Mouse (Mus musculus): ENCODE results near the gene Paqr6.
A peak's percentile ranks its signal among the peaks of the same experiment; 100 is the strongest.

Paqr6 gene

DNA sequence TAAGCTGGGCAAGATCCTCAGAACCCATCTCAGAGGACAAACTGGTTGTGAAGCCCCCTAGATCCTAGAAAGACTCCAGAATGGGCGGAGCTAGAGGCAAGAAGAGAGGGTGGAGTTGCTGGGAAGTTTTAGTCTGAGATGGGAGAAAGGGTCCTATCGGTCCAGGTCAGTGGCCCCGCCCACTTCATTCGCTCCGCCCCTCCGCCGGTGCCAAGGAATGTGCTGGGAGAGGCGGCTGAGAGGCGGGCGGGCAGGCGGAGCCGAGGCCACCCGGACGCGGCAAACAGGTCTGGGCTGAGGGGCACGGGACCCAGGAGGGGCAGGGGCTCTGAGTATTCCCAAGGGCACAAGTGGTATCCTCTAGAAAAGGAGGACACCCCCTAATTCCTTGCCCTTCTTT, at the start of gene Paqr6:
Gene Paqr6 (plus strand): TSS at position 248 of the 400 bp plus-strand sequence.
- DNase-seq = no peak

DNA sequence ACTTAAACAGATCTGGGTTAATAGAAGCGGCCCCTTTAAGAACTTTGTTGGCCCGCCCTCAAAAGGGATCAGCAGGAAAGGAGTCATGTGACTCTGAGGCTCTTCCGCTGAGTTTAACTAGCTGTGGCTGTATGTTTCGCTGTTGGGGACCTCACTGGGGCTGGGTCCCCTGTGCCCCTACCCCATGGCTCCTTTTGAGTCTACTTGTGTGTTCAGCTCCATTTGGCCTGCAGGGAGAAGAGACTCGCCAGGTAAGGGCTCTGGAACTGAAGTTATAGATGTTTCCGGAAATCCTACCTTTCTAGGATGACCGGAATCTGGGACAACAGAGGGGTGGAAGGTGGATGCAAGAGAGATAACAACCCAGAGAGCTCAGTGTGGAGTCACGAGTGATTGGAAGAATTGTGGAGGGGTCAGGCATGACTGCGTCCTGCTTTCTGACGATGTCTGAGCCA, 39.4 kb upstream of the Paqr6 start, which contains the start of gene Glmp:
Gene Glmp (plus strand): TSS at position 73 of the 455 bp plus-strand sequence.
- peak; percentile 56 to 59 for DNase-seq

DNA sequence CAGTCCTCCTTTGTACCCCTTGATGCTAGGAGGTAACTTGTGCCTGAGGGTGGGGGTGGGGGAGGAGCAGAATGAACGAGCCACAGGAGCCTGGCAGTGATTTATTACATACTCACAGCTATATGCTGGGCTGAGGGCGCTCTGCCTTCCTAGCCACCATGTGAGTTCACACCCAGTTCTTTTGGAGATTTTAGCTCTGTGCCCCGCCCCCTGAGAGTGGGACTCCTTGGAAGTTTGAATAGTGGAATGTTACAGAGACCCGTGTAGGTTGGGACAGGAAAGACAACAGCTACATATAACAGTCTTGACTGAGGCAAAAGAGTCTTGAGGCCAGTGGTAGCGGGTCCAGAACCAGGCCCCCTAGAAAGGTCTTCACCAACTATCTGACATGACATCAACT, 35.4 kb upstream of the Paqr6 start:
- DNase-seq = no peak

DNA sequence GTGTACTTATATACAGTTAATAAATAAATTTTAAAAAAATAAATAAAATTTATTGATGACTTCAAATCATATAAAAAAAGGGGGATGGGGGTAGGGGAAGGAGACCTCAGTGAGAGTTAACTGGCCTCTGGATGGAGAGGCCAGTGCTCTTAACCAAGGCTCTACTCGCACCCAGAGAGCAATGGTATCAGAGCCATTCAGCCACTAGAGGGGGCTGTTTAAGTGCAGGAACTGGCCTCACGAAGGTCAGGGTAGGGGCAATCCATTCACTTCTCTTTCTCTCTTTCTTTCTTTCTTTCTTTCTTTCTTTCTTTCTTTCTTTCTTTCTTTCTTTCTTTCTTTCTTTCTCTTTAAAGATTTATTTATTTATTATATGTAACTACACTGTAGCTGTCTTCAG, 33.1 kb upstream of the Paqr6 start:
- DNase-seq = peak; percentile 78

DNA sequence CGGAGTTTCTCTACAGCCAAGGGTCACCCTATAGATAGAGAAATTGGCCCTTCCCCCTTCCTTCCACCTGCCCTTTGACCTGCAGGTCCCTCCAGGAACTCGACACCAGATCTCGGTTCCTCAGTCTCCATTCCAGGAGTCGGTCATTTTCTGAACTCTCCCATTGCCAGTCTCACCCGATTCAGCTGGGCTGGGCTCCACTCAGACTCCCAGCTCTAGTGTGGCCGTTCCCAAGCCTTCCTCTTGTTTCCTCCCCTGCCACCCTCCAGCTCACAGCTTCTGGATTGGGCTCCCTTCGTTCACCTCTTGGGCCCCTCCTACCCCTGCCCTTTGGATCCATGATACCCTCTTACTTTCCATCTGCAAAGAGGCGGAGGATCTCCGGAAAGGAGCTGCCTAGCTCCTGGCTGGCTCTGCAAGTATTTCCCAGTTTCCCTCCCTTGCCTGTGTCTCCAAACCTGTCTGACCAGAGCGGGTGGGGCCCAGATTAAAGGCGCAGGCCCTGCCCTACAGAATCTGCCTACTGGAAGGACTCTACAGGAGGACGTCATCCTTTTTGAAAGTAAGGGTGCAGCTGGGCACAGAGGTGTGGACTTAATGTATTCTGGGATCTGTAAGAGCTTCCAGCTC, 30.2 kb upstream of the Paqr6 start:
- no peak for DNase-seq

DNA sequence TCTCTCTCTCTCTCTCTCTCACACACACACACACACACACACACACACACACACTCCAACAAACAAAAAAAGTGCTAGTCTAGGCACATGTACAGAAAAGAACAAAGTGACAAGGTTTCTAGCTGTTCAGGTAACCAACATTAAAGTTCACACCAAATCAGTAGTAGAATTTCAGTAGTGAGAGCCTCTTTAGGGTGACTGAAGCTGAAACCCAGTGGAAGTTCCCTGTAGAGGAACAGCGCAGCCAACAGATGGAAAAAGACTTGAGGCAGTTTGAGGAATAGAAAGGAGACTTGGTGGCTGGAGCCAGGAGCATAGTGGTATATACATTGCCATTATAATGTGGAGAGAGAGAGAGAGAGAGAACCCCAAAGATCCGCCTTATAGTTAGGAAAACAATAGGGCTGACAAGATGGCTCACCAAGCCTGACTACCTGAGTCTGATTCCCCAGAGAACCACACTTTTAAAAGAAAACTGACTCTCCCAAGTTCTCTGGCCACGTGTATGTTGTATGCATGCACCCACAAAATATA, 29.4 kb upstream of the Paqr6 start:
- no peak for DNase-seq

DNA sequence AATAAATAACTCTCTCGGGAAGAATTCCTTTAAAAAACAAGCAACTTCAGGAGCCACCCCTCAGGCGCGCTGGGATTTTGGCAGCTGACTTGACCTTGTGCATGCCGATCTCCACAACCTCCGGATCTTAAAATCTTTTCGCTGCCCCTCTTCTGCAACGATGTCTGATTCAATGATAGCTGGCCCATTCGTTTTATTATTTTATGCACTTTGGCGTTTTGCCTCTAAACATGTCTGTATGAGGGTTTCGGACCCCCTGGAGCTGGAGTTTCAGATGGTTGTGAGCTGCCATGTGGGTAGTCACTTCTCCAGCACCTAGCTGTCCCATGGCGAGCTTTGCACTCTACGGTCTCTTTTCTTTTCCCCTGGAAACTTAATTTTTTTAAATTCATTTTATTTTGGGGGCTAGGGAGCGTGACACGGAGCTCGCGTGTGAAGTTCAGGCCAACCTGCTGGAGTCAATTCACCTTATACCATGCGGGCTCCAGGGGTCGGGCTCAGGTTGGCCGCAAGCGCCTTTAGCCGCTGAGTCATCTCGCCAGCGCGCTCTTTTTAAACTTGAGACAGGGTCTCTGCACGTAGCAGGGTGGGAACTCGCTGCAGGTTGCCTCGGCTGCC, 28.8 kb upstream of the Paqr6 start:
- DNase-seq = no peak

DNA sequence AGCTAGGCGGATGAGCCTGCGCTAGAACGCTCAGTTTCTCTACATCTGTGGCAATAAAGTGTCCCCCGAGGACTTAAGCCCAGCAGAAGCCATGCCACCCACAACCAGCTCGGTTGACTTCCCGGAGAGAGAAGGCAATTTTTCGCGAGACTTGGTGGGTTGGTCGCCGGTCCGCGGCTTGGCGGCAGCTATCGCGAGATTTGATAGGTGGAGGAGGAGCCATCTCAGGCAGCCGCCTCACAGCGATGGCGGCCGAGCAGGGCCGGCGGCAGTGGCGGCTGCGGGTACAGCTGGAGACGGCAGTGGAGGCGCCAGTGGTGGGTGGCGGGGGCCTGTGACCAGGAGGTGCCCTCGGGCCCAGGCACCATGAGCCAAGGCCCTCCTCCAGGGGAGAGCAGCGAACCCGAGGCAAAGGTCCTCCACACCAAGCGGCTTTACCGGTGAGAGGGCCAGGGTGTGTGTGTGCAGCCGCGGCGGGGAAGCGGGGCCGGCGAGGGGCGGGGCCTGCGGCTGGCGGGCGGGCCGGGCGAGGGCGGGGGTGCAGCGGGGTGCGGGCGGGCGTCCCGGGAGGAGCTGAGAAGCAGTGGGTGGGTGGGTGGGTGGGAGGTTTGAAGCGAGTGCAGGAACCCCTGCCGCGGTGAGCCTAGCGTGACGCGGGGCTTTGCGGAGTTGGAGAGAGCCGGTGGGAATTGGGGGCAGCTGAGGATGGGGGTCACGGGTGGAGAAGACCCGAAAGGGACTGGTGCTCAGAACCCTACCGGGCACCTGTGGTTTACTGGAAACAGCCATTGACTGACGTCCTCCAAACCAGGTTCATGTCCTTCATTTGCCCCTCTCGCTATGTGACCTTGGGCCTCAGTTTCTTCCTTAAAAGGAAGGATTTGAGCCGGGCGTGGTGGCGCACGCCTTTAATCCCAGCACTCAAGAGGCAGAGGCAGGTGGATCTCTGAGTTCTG, 28.0 kb upstream of the Paqr6 start, which contains the start of the genes Tmem79 and Smg5:
Gene Tmem79 (minus strand): TSS at position 91 of the 956 bp plus-strand sequence.
Gene Smg5 (plus strand): TSS at position 203 of the 956 bp plus-strand sequence.
- peak; percentile 96 for DNase-seq

DNA sequence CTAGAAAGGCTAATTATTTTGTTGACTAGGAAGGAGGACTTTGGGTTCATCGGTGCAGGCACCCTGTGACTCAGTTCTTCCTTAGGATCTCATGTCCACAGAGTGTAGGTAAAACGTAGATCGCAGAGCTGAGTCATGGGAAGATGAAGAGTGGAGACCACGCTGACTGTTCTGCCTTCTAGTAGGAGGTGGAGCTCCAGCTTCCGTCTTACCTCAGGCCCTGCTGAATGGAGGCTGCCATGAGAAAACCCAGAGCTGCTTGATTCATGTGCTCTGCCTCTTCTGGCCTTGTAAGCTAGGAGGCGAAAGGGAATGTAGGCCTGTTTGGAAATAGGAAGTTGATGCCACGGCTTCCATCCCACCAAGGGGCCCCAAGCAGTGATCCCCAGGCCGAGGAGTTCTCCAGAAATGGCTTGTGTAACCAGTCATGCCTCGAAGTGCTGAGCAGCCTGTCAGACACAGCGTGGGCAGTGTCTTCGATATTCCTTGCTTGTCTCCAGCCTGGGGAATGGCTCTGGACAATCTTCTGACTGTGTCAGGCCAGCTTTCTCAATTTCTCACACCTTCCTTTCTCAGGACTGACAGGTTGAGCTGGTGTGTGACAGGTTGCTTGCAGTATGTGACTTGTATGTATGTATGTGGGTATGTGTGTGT, 26.9 kb upstream of the Paqr6 start:
- DNase-seq = no peak

DNA sequence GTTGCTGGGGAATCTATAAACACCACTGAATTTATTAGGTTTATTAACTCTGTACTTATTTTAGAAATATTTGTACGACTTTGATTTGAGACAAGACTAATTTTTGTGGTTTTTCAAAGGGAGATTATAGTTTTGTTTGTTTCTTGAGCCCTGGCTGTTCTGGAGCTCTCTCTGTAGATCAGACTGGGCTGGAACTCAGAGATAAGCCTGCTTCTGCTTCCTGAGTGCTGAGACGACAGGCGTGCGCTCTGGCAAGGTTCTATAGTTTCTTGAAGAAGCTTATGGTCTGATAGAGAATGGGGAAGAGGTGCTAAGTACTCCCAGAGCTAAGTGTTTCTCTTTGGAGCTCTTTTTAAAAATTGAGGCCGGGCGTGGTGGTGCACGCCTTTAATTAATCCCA, 26.1 kb upstream of the Paqr6 start:
- no peak for DNase-seq

DNA sequence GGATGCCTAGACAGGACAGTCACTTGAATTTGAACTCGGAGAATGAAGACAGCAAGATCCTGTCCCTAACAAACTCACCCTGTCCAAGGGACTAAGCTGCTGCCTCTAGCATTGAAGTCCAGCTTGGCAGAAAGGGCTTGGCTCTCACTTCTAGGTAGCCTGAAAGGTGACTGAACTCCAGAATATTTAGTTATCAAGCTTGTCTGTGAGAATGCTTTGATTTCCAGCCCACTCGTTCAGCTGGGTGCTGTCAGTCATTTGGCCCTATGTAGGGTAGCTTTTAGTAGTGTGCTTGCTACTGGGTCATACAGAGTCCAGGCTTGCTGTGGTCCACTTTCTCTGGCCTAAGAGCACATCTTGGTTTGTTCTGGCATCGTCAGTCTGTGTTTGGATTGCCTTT, 25.4 kb upstream of the Paqr6 start:
- DNase-seq = no peak

DNA sequence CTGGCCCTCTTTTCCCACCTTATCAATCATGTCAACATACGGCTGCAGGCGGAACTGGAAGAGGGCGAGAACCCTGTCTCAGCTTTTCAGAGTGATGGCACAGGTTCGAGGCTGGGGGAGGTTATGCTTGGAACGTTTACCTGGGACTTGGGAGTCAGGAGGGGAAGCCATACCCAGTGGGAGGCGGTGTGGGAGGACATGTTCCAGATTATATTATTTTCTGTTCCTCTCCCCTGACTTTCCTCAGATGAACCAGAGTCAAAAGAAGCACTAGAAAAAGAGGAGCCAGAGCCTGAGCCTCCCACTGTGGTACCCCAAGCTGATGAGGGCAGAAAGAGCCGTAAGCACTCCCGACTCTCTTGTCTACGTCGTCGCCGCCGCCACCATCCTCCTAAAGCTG, 13.7 kb upstream of the Paqr6 start:
- DNase-seq = no peak

DNA sequence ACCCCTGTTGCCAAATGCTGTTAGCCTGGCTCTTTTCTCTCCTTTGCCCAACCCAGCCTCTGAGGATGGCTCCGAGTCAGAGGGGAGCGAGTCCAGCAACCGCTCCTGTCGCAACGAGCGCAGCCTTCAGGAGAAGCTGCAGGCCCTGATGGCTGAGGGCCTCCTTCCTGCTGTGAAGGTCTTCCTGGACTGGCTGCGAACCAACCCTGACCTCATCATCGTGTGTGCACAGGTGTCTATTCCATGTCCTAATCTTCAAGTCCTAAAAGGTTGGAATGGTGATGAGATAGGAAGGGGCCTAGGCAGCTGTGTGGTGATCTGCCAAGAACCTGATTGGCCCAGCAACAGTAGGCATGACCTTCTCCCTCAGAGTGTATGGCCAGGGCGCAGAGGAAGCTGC, 11.5 kb upstream of the Paqr6 start:
- no peak for DNase-seq

DNA sequence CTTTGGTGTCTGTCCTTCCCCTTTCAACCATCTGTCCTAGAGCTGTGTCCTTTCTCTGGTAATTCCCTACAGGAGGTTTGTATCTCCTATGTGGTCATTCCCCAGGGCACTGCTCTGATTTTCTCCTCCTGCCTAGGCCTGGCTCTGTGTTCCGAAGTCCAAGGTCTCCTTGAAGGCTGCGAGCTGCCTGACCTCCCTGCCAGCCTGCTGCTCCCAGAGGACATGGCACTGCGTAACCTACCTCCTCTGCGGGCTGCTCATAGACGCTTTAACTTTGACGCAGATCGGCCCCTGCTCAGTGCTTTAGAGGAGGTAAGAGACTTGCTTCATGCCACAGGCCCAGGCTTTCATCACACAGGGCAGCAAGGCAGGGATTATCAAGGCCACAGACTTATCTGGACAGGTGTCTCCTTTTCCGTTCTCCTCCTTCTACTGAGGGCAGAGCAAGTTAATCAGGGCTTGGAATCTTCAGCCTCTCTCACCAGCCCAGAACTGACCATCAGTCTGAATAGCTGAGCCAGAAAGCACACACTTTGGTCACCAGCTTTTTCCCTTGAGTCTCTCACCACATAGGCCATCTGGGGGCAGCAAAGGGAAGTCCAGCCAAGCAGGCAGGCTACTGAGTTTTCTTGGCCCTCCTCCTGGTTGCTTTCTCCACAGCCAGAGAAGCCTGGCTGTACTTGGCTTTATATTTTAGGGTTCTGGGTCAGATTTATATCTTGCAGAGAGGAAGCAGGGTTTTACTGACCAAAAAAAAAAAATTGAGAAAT, 9.8 kb upstream of the Paqr6 start:
- no peak for DNase-seq

DNA sequence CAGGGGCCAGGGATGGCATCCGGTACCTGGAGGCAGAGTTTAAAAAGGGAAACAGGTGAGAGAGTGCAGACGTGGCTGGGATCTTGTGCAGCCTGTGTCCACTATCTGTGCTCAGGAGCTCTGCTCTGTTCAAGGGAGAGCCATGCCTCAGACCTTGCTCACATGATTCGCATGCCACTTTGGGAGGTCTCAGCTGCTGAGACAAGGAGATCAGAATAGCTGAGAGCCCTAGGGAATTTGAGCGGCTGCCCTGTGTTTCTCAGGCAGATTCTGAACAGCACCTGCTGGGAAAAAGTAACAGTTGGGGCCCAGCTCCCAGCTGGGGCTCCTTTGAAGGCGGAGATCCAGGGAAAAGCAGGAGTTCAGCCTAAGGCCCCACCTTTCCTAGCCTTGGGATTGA, 4.8 kb upstream of the Paqr6 start:
- DNase-seq = no peak

DNA sequence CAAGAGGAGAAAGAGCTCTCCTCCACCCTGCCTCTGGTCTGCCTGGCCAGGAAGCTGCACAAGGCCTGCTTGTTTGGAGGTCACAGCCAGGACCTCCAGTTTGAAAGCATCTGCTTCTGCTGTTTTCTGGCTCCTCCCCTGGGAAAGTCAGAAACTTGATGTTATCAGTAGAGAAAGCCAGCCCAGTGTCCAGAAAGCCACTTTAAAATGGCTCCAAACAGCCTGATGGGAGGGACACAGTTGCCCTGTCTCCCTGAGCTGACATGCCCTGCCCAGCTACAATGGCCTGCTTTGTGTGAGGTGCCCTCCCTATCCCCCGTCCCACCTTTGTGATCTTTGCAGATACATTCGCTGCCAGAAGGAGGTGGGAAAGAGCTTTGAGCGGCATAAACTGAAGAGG, 4.4 kb upstream of the Paqr6 start:
- DNase-seq = no peak

DNA sequence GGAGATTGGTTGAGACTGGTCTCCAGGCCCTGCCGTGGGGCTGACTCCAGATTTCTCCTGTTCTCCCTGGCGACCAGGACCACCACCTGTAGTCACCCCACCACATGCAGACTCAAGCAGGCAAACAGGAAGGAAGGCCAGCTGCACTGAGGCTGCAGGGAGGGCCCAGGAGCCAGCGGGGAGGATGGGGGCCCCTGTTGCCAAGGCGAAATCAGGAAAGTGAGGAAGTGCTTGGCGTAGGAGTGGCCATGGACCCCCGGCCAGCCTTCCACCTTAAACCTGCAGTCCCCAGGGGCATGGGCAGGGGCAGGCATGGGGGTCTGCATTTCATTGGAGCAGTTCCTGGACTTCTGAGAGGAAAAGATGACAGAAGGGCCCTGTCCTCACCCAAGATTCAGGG, 3.3 kb upstream of the Paqr6 start:
- no peak for DNase-seq

DNA sequence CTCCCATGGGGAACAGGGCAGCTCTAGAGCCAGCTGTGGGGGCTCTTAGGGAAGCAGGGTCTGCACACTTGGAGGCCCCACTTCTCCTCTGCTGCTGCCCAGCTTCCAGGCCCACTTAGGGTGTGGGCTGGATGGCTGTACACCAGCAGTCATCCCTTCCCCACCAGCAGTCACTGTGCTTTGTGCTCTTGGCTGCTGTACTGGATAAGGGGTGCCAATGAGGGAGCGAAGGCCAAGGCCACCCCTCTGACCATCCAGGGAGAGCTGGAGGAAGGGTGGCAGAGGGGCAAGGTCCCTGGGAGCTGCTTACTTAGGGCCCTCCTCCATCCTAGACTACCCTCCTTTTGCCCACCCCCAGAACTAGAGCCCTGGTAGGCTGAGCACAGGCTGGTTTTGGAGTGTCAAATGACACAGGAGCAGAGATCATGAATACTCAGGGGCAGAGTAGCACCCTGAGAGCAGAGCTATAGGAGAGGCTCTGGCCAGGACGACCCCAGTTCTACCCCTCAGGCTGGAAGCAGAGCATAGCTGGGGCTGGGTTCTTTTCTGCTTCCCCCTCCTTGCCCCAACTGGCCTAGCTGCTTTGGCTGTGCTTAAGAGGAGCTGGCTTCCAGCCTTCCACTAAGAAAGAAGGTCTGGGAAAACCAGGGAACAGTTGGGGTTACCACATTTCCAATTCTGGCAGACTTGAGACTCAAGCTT, 2.6 kb upstream of the Paqr6 start:
- no peak for DNase-seq

DNA sequence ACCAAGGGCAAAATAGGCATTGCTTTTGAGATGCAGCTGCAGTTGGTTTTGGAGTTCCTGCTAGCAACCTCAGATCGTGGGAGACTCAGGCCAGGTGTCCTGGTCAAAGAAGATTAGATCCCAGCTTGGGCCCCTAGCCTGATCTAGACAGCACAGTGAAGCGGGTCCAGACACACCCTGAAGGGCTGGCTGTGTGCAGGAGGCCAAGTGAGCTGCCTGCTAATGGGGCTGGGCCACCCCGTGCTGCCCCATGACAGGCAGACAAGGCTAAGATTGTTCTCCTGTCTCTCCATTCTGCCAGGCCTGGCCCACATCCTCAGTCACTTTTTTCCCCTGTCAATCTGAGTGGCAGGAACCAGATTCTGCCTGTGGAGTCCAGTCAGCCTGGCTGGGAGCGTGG, 684 bp upstream of the Paqr6 start:
- DNase-seq = no peak

DNA sequence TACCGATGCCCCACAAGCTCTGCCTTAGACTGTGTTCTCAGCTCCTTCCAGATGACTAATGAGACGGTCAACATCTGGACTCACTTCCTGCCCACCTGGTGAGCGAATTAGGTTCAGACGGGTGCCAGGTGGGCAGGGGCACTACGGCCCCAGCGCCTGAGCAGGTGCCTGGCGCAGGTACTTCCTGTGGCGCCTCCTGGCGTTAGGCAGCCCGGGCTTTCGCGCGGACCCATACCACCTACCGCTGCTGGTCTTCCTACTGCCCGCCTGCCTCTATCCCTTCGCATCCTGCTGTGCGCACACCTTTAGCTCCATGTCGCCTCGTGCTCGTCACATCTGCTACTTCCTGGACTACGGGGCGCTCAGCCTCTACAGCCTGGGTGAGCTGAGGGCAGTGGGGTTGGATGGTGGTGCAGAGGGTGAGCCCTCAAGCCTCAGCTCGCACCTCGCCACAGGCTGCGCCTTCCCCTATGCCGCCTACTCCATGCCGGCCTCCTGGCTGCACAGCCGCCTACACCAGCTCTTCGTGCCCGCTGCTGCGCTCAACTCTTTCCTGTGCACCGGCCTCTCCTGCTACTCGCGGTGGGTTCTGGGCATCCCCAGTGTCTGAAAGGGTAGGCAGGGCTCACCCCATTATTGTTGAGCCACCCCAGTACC, 1.4 kb downstream of the Paqr6 start:
- no peak for DNase-seq
